Mouse (Mus musculus) fat pad, adult 2 months (tissue): ENCODE results near the gene Csn2.
A peak's percentile ranks its signal among the peaks of the same experiment; 100 is the strongest.

ENCODE experiments used
- DNase-seq: peaks from one replicate; pipeline ENCODE4 v3.0.0-alpha.2; 2011; ENCODE audit warnings: low read depth, low spot score; ENCODE audit errors: extremely low read depth

Gene Csn2

GRCm38 (mm10) chr5:87699530-87699929 lies at the start of gene Csn2:
TSS of gene Csn2 (minus strand) at chr5:87699630.
- DNase-seq: no peak

GRCm38 (mm10) chr5:87734821-87735220 lies 35.4 kb upstream of the Csn2 start:
- no peak for DNase-seq

GRCm38 (mm10) chr5:87705891-87706290 lies 6.5 kb upstream of the Csn2 start:
- DNase-seq: peak; percentile 73

GRCm38 (mm10) chr5:87665908-87666307 lies 33.5 kb downstream of the Csn2 start, which contains the start of gene Csn1s1:
TSS of gene Csn1s1 (plus strand) at chr5:87666208.
- no peak for DNase-seq

- no peak for DNase-seq
Measured at GRCm38 (mm10) chr5:87642787-87643186, 56.6 kb downstream of the Csn2 start.
